Comparison of ENCODE assay signal across 8 mouse cellular contexts in genomic region chr5:118355691-118356337, GRCm38 (mm10).
DNase-seq lines count a peak whose midpoint lies in the region; ATAC-seq lines count a peak whose summit lies in the region.

No protein-coding gene starts in this region.

- H3K27me3 ChIP-seq in midbrain, embryonic 14.5 days (ENCODE audit: control insufficient read depth, insufficient read depth, low read length) = no peaks in the 10 kb centered on the region
- no peaks in the 10 kb centered on the region for H3K27me3 ChIP-seq in midbrain, embryonic 11.5 days (ENCODE audit: control insufficient read depth, insufficient read depth, low read length)
- no peaks in the 10 kb centered on the region for H3K27me3 ChIP-seq in embryonic facial prominence, embryonic 15.5 days
- H3K27me3 ChIP-seq in hindbrain, embryonic 13.5 days = no peaks in the 10 kb centered on the region
- no peaks in the 10 kb centered on the region for H3K27me3 ChIP-seq in neural tube, embryonic 14.5 days (ENCODE audit: control insufficient read depth, insufficient read depth, low read length)

- no peak overlapping the region for H3K4me3 ChIP-seq in midbrain, embryonic 14.5 days (replicated peaks; ENCODE audit: low read depth, low read length)
- H3K4me3 ChIP-seq in midbrain, embryonic 11.5 days (ENCODE audit: low read depth, low read length) = no peak overlapping the region
- no peak overlapping the region for H3K4me3 ChIP-seq in embryonic facial prominence, embryonic 15.5 days (replicated peaks)
- no peak overlapping the region for H3K4me3 ChIP-seq in hindbrain, embryonic 13.5 days
- H3K4me3 ChIP-seq in neural tube, embryonic 14.5 days (ENCODE audit: low read depth, low read length) = no peak overlapping the region

- no peak for ATAC-seq in midbrain, embryonic 14.5 days (ENCODE audit: low FRiP score, low TSS enrichment)
- ATAC-seq in midbrain, embryonic 11.5 days (ENCODE audit: low FRiP score) = no peak
- no peak for ATAC-seq in embryonic facial prominence, embryonic 15.5 days (ENCODE audit: insufficient number of reproducible peaks, low FRiP score, low TSS enrichment, low read depth)
- ATAC-seq in hindbrain, embryonic 13.5 days (ENCODE audit: low FRiP score) = no peak
- peak; percentile 54; the same call in 1 of the 2 replicates for ATAC-seq in neural tube, embryonic 14.5 days (ENCODE audit: low read depth)

- no peaks in the 10 kb centered on the region for H3K36me3 ChIP-seq in midbrain, embryonic 14.5 days (ENCODE audit: control insufficient read depth, insufficient read depth, low read length)
- H3K36me3 ChIP-seq in midbrain, embryonic 11.5 days (ENCODE audit: control insufficient read depth, insufficient read depth, low read length) = no peaks in the 10 kb centered on the region
- H3K36me3 ChIP-seq in embryonic facial prominence, embryonic 15.5 days = no peaks in the 10 kb centered on the region
- no peaks in the 10 kb centered on the region for H3K36me3 ChIP-seq in hindbrain, embryonic 13.5 days
- no peaks in the 10 kb centered on the region for H3K36me3 ChIP-seq in neural tube, embryonic 14.5 days (ENCODE audit: control insufficient read depth, insufficient read depth, low read length)

- no peak overlapping the region for H3K4me2 ChIP-seq in midbrain, embryonic 14.5 days (ENCODE audit: low read length)
- H3K4me2 ChIP-seq in midbrain, embryonic 11.5 days = no peak overlapping the region
- no peak overlapping the region for H3K4me2 ChIP-seq in embryonic facial prominence, embryonic 15.5 days (replicated peaks)
- no peak overlapping the region for H3K4me2 ChIP-seq in hindbrain, embryonic 13.5 days
- no peak overlapping the region for H3K4me2 ChIP-seq in neural tube, embryonic 14.5 days (ENCODE audit: low read depth, low read length)

- H3K9ac ChIP-seq in midbrain, embryonic 14.5 days (replicated peaks; ENCODE audit: low read length) = no peak overlapping the region
- no peak overlapping the region for H3K9ac ChIP-seq in midbrain, embryonic 11.5 days (ENCODE audit: low read length)
- H3K9ac ChIP-seq in embryonic facial prominence, embryonic 15.5 days = no peak overlapping the region
- H3K9ac ChIP-seq in hindbrain, embryonic 13.5 days = no peak overlapping the region
- H3K9ac ChIP-seq in neural tube, embryonic 14.5 days (replicated peaks; ENCODE audit: low read depth, low read length) = no peak overlapping the region

- H3K9me3 ChIP-seq in midbrain, embryonic 14.5 days (ENCODE audit: control insufficient read depth, low read length) = no peaks in the 10 kb centered on the region
- H3K9me3 ChIP-seq in midbrain, embryonic 11.5 days (ENCODE audit: control insufficient read depth, low read length) = no peaks in the 10 kb centered on the region
- H3K9me3 ChIP-seq in embryonic facial prominence, embryonic 15.5 days (replicated peaks) = no peaks in the 10 kb centered on the region
- 0 out of 2 replicates have a peak, but pooled peaks cover 3% of the 10 kb centered on the region for H3K9me3 ChIP-seq in hindbrain, embryonic 13.5 days
- no peaks in the 10 kb centered on the region for H3K9me3 ChIP-seq in neural tube, embryonic 14.5 days (ENCODE audit: control insufficient read depth, low read length)

- H3K27ac ChIP-seq in midbrain, embryonic 14.5 days (replicated peaks; ENCODE audit: low read depth, low read length) = no peak overlapping the region
- H3K27ac ChIP-seq in midbrain, embryonic 11.5 days (ENCODE audit: low read depth, low read length) = no peak overlapping the region
- H3K27ac ChIP-seq in embryonic facial prominence, embryonic 15.5 days (replicated peaks) = peak overlapping the region; percentile 77
- 0 out of 2 replicates have a peak overlapping the region, but pooled peaks have one; percentile 8 for H3K27ac ChIP-seq in hindbrain, embryonic 13.5 days
- no peak overlapping the region for H3K27ac ChIP-seq in neural tube, embryonic 14.5 days (ENCODE audit: low read depth, low read length)

- peak; percentile 54 for DNase-seq in midbrain, embryonic 14.5 days
- no peak for DNase-seq in midbrain, embryonic 11.5 days (ENCODE audit: low spot score, missing footprints)
- DNase-seq in natural killer cell, adult 2 months (ENCODE audit: low spot score in 2 of 2) = no peak
- no peak for DNase-seq in right cerebral cortex, postnatal 25 days
- DNase-seq in right cerebral cortex, postnatal 4 days = no peak

- H3K4me1 ChIP-seq in midbrain, embryonic 14.5 days (ENCODE audit: control insufficient read depth, insufficient read depth, low read length) = peaks cover 4% of the 10 kb centered on the region
- H3K4me1 ChIP-seq in midbrain, embryonic 11.5 days (ENCODE audit: control insufficient read depth, insufficient read depth, low read length) = peaks cover 4% of the 10 kb centered on the region; the same call in 1 of the 2 replicates
- peaks cover 44% of the 10 kb centered on the region for H3K4me1 ChIP-seq in embryonic facial prominence, embryonic 15.5 days
- peaks cover 28% of the 10 kb centered on the region for H3K4me1 ChIP-seq in hindbrain, embryonic 13.5 days (replicated peaks)
- peaks cover 9% of the 10 kb centered on the region; the same call in 1 of the 2 replicates for H3K4me1 ChIP-seq in neural tube, embryonic 14.5 days (ENCODE audit: control insufficient read depth, insufficient read depth, low read length)

- 69% methylated on average over 11 of the region's 11 CpGs for WGBS in midbrain, embryonic 14.5 days
- 82% methylated on average over 11 of the region's 11 CpGs for WGBS in midbrain, embryonic 11.5 days
- WGBS in embryonic facial prominence, embryonic 15.5 days = 35% methylated on average over 11 of the region's 11 CpGs
- WGBS in hindbrain, embryonic 13.5 days = 58% methylated on average over 11 of the region's 11 CpGs
- 38% methylated on average over 11 of the region's 11 CpGs for WGBS in neural tube, embryonic 14.5 days

Comparison
In these comparisons a context has a peak if more than half of its experiments do, and no peak if none do; other contexts are left out.
1. H3K27ac ChIP-seq: peak in embryonic facial prominence, embryonic 15.5 days (single experiment) and hindbrain, embryonic 13.5 days (single experiment); none in midbrain, embryonic 14.5 days (single experiment), midbrain, embryonic 11.5 days (single experiment) and neural tube, embryonic 14.5 days (single experiment).